Mouse (Mus musculus) CH12.LX (cell line): Measurements from ENCODE around the gene Cuedc2. TPM values are rescaled to one million over a fixed set of nuclear protein-coding genes. Genes with fewer than 3 reads are reported as not detected.

Experiments used
- DNase-seq: peaks from one replicate; pipeline ENCODE4 v3.0.0-alpha.2; 2013; ENCODE audit errors: extremely low read depth
- H3K27ac ChIP-seq: 2 replicates; pipeline ENCODE4 v1.5.1; 2012; ENCODE audit warnings: low read depth, mild to moderate bottlenecking, control low read depth, moderate library complexity; ENCODE audit not compliant: insufficient read depth
- H3K27me3 ChIP-seq: replicated peaks from 2 replicates; pipeline ENCODE3; 2012; ENCODE audit warnings: inconsistent platforms
- H3K36me3 ChIP-seq, 2 experiments: replicated peaks in 1 of 2; 2 replicates each; pipeline versions ENCODE3 to v1.6.1; 2012; ENCODE audit warnings: inconsistent platforms in 1 of 2, low read length in 1 of 2, mild to moderate bottlenecking in 1 of 2, mixed read lengths in 1 of 2, moderate library complexity in 1 of 2; ENCODE audit not compliant: control insufficient read depth in 1 of 2, insufficient read depth in 1 of 2
- H3K4me1 ChIP-seq, 2 experiments: 2 replicates each; pipeline ENCODE4 v1.6.1; 2012; ENCODE audit warnings: inconsistent platforms in 1 of 2, moderate library complexity in 1 of 2; ENCODE audit not compliant: insufficient read depth in 2 of 2, control insufficient read depth in 1 of 2
- H3K4me2 ChIP-seq: 2 replicates; pipeline ENCODE4 v1.6.1; 2012; ENCODE audit warnings: low read depth, mild to moderate bottlenecking, control low read depth; ENCODE audit not compliant: poor library complexity, insufficient read depth, severe bottlenecking
- H3K4me3 ChIP-seq, 3 experiments: fragments of 150-350 bp in 1 of 3; sonication (generic) in 1 of 3; replicated peaks in 1 of 3; 2 replicates each; pipeline versions ENCODE3 to v1.5.1; 2011 to 2012; ENCODE audit warnings: low read depth in 2 of 3, low read length in 2 of 3, mild to moderate bottlenecking in 2 of 3, moderate library complexity in 2 of 3, control low read depth in 1 of 3, improper control_type of control experiment in 1 of 3, inconsistent platforms in 1 of 3, mixed read lengths in 1 of 3; ENCODE audit not compliant: poor library complexity in 1 of 3
- H3K79me2 ChIP-seq: replicated peaks from 2 replicates; pipeline ENCODE4 v1.6.1; 2012; ENCODE audit warnings: mild to moderate bottlenecking, moderate library complexity; ENCODE audit not compliant: control insufficient read depth, poor library complexity, insufficient read depth, severe bottlenecking; ENCODE audit errors: extremely low read depth
- H3K9ac ChIP-seq: 2 replicates; pipeline ENCODE4 v1.6.1; 2012; ENCODE audit warnings: low read depth, mild to moderate bottlenecking, control low read depth, moderate library complexity; ENCODE audit not compliant: insufficient read depth
- H3K9me3 ChIP-seq: replicated peaks from 2 replicates; pipeline ENCODE3; 2012; ENCODE audit warnings: low read length, inconsistent platforms, mixed read lengths
- CHD2 ChIP-seq: IDR thresholded peaks from 2 replicates; pipeline ENCODE4 v1.6.1; 2011; ENCODE audit warnings: low read length, improper control_type of control experiment
- E2F4 ChIP-seq: IDR thresholded peaks from 2 replicates; pipeline ENCODE4 v1.6.1; 2011; ENCODE audit warnings: low read depth, low read length, improper control_type of control experiment; ENCODE audit not compliant: insufficient replicate concordance
- ELF1 ChIP-seq: IDR thresholded peaks from 2 replicates; pipeline ENCODE4 v1.6.1; 2014; ENCODE audit warnings: low read depth, mild to moderate bottlenecking, inconsistent platforms, low read length, improper control_type of control experiment
- EP300 ChIP-seq: IDR thresholded peaks from 2 replicates; pipeline ENCODE4 v1.6.1; 2011; ENCODE audit warnings: low read length, improper control_type of control experiment
- GABPA ChIP-seq: IDR thresholded peaks from 2 replicates; pipeline ENCODE4 v1.6.1; 2012; ENCODE audit warnings: low read depth, low read length, improper control_type of control experiment, inconsistent platforms; ENCODE audit not compliant: insufficient replicate concordance
- KAT2A ChIP-seq: IDR thresholded peaks from 2 replicates; pipeline ENCODE4 v1.6.1; 2012; ENCODE audit warnings: low read length, improper control_type of control experiment, inconsistent platforms; ENCODE audit not compliant: insufficient replicate concordance
- MAZ ChIP-seq: IDR thresholded peaks from 2 replicates; pipeline ENCODE4 v1.6.1; 2012; ENCODE audit warnings: low read depth, mild to moderate bottlenecking, inconsistent platforms, low read length, improper control_type of control experiment, moderate library complexity
- MEF2A ChIP-seq: IDR thresholded peaks from 2 replicates; pipeline ENCODE4 v1.6.1; 2014; ENCODE audit warnings: low read depth, mild to moderate bottlenecking, inconsistent platforms, low read length, improper control_type of control experiment, borderline replicate concordance
- MXI1 ChIP-seq: IDR thresholded peaks from 2 replicates; pipeline ENCODE4 v1.6.1; 2011; ENCODE audit warnings: mild to moderate bottlenecking, low read depth, low read length, improper control_type of control experiment
- NELFE ChIP-seq: IDR thresholded peaks from 2 replicates; pipeline ENCODE4 v1.6.1; 2011; ENCODE audit warnings: low read depth, low read length, improper control_type of control experiment
- NRF1 ChIP-seq: IDR thresholded peaks from 2 replicates; pipeline ENCODE4 v1.6.1; 2014; ENCODE audit warnings: low read depth, mild to moderate bottlenecking, inconsistent platforms, low read length, improper control_type of control experiment, moderate library complexity
- POLR2A ChIP-seq: IDR thresholded peaks from 2 replicates; pipeline ENCODE4 v1.6.1; 2011; ENCODE audit warnings: low read depth, mild to moderate bottlenecking, improper control_type of control experiment, low read length
- POLR2AphosphoS2 ChIP-seq: IDR thresholded peaks from 2 replicates; pipeline ENCODE4 v1.6.1; 2011; ENCODE audit warnings: low read depth, low read length, improper control_type of control experiment
- dilution Hi-C: fragments of 300-500 bp; cut with MboI; formaldehyde crosslinking; loops from 2 replicates; pipeline ENCODE4 v1.14.3; 2020; ENCODE audit warnings: low sequenced_read_pairs; ENCODE audit not compliant: extremely low pct_unique_long_range_greater_than_20kb, extremely low pct_ligation_motif_present
- in situ Hi-C: fragments of 300-500 bp; cut with MboI; formaldehyde crosslinking; loops from 3 replicates; pipeline ENCODE4 v1.14.3; 2019; ENCODE audit warnings: low sequenced_read_pairs, low pct_ligation_motif_present, low pct_unique_long_range_greater_than_20kb, mixed read lengths
- polyA plus RNA-seq: library from polyadenylated mRNA; unstranded; fragments of >175 nt; gene quantifications from 2 replicates; pipeline ENCODE4 v1.2.1, GENCODE M21; 2012; ENCODE audit warnings: low read depth; ENCODE audit not compliant: insufficient read length
- total RNA-seq, 2 experiments: library from RNA; depleted of rRNA; stranded (reverse); fragments of 300-350 nt in 1 of 2; fragments of >200 nt in 1 of 2; gene quantifications; 2 replicates each; pipeline ENCODE4 v1.2.3; 2012 to 2014

Gene Cuedc2
- total and polyA plus RNA-seq, 3 experiments, result 94.4 to 117 (median 102) TPM

- H3K27ac ChIP-seq, result no peak overlapping the region
- dilution Hi-C loops, result no loop called here
- H3K79me2 ChIP-seq, result no peaks in the 10 kb centered on the region
- peaks cover 8% of the 10 kb centered on the region for H3K9me3 ChIP-seq
- TF ChIP-seq MXI1, result peak; percentile 49; the same call in 1 of the 2 replicates
- no peak for TF ChIP-seq E2F4
- TF ChIP-seq POLR2A, result no peak
- TF ChIP-seq, all 38 proteins: peak for 1
- H3K27me3 ChIP-seq, result peaks cover 35% of the 10 kb centered on the region
- in situ Hi-C loops, result no loop called here
- peaks cover 0 to 15% of the 10 kb centered on the region in 2 experiments for H3K36me3 ChIP-seq
- H3K4me3 ChIP-seq, result no peak overlapping the region
- peaks cover 4 to 55% of the 10 kb centered on the region in 2 experiments; a peak in 3 of 4 replicates for H3K4me1 ChIP-seq
- no peak overlapping the region for H3K9ac ChIP-seq
- no peak overlapping the region for H3K4me2 ChIP-seq
- DNase-seq, result peak; percentile 58
Measured at GRCm38 (mm10) chr19:46321101-46321943, 17.2 kb downstream of the Cuedc2 start.

GRCm38 (mm10) chr19:46320076-46320785 lies 18.3 kb downstream of the Cuedc2 start:
- Histone ChIP-seq H3K4me1 (peaks cover 3 to 66% of the 10 kb centered on the region in 2 experiments; a peak in 2 of 4 replicates), H3K36me3 (peaks cover 0 to 17% of the 10 kb centered on the region in 2 experiments), H3K9me3 (peaks cover 8% of the 10 kb centered on the region), H3K4me2 (no peak overlapping the region), H3K9ac (no peak overlapping the region), H3K4me3 (no peak overlapping the region), H3K27me3 (peaks cover 26% of the 10 kb centered on the region), H3K79me2 (no peaks in the 10 kb centered on the region), H3K27ac (no peak overlapping the region)
- in situ Hi-C loops, result no loop called here
- dilution Hi-C loops, result no loop called here
- TF ChIP-seq MAZ (no peak), KAT2A (no peak), ELF1 (no peak), MXI1 (no peak)
- DNase-seq, result no peak

GRCm38 (mm10) chr19:46318586-46319378 lies 19.7 kb downstream of the Cuedc2 start:
- Histone ChIP-seq H3K9ac (no peak overlapping the region), H3K4me2 (no peak overlapping the region), H3K27ac (no peak overlapping the region), H3K36me3 (peaks cover 9 to 31% of the 10 kb centered on the region in 2 experiments), H3K79me2 (no peaks in the 10 kb centered on the region), H3K4me3 (no peak overlapping the region), H3K27me3 (peaks cover 12% of the 10 kb centered on the region), H3K4me1 (peaks cover 3 to 75% of the 10 kb centered on the region in 2 experiments; a peak in 2 of 4 replicates), H3K9me3 (peaks cover 8% of the 10 kb centered on the region)
- TF ChIP-seq EP300 (no peak), GABPA (no peak), NRF1 (peak; percentile 77), POLR2AphosphoS2 (no peak), CHD2 (0 out of 2 replicates have a peak, but pooled peaks have one; percentile 14), MEF2A (no peak), NELFE (no peak)
- in situ Hi-C loops, result no loop called here
- dilution Hi-C loops, result no loop called here
- no peak for DNase-seq
